Mouse (Mus musculus) MEL (cell line): ENCODE measurements around the gene Gm10447. TPM values are rescaled to one million over a fixed set of nuclear protein-coding genes. Genes with fewer than 3 reads are reported as not detected.

Experiments
- DNase-seq: peaks from one replicate; pipeline ENCODE4 v3.0.0; 2011; ENCODE audit warnings: low read depth, low spot score
- H3K27ac ChIP-seq: 2 replicates; pipeline ENCODE4 v1.5.1; 2012; ENCODE audit warnings: low read depth, mild to moderate bottlenecking, control low read depth, low read length, moderate library complexity; ENCODE audit not compliant: control insufficient read depth
- H3K27me3 ChIP-seq, 2 experiments: fragments of 150-350 bp in 1 of 2; sonication (generic) in 1 of 2; 2 replicates each; pipeline ENCODE4 v1.6.1; 2012; ENCODE audit warnings: low read length in 2 of 2, mild to moderate bottlenecking in 2 of 2, improper control_type of control experiment in 1 of 2, moderate library complexity in 1 of 2; ENCODE audit not compliant: insufficient read depth in 2 of 2, control insufficient read depth in 1 of 2
- H3K36me3 ChIP-seq, 2 experiments: 2 replicates each; pipeline ENCODE4 v1.6.1; 2012 to 2014; ENCODE audit warnings: low read length in 2 of 2, improper control_type of control experiment in 1 of 2, inconsistent platforms in 1 of 2, mild to moderate bottlenecking in 1 of 2; ENCODE audit not compliant: insufficient read depth in 2 of 2, control insufficient read depth in 1 of 2
- H3K4me1 ChIP-seq, 2 experiments: fragments of 150-350 bp in 1 of 2; sonication (generic) in 1 of 2; 2 replicates each; pipeline ENCODE4 v1.6.1; 2012; ENCODE audit warnings: low read length in 2 of 2, improper control_type of control experiment in 1 of 2, mild to moderate bottlenecking in 1 of 2; ENCODE audit not compliant: insufficient read depth in 2 of 2, control insufficient read depth in 1 of 2
- H3K4me3 ChIP-seq, 2 experiments: fragments of 150-350 bp in 1 of 2; sonication (generic) in 1 of 2; 2 replicates each; pipeline ENCODE4 v1.5.1; 2012; ENCODE audit warnings: low read depth in 2 of 2, low read length in 2 of 2, mild to moderate bottlenecking in 2 of 2, moderate library complexity in 2 of 2, control low read depth in 1 of 2, improper control_type of control experiment in 1 of 2; ENCODE audit not compliant: control insufficient read depth in 1 of 2, insufficient read depth in 1 of 2
- H3K79me2 ChIP-seq: 2 replicates; pipeline ENCODE4 v1.6.1; 2012; ENCODE audit warnings: mild to moderate bottlenecking, low read length, moderate library complexity; ENCODE audit not compliant: control insufficient read depth, poor library complexity, insufficient read depth
- H3K9ac ChIP-seq: 2 replicates; pipeline ENCODE4 v1.6.1; 2012; ENCODE audit warnings: low read depth, mild to moderate bottlenecking, control low read depth, low read length, moderate library complexity; ENCODE audit not compliant: control insufficient read depth, poor library complexity, severe bottlenecking
- H3K9me3 ChIP-seq: fragments of 150-350 bp; sonication (generic); replicated peaks from 2 replicates; pipeline ENCODE4 v1.6.1; 2012; ENCODE audit warnings: mild to moderate bottlenecking, low read length, improper control_type of control experiment, moderate library complexity; ENCODE audit not compliant: insufficient read depth
- CHD1 ChIP-seq: IDR thresholded peaks from 2 replicates; pipeline ENCODE4 v1.6.1; 2012; ENCODE audit warnings: low read depth, mild to moderate bottlenecking, inconsistent platforms, low read length, improper control_type of control experiment
- CHD2 ChIP-seq: IDR thresholded peaks from 2 replicates; pipeline ENCODE4 v1.6.1; 2011; ENCODE audit warnings: low read length, improper control_type of control experiment
- CTCF ChIP-seq, 3 experiments: IDR thresholded peaks in 2 of 3; conservative IDR thresholded peaks in 1 of 3; 2 replicates each; pipeline ENCODE4 v1.5.1; 2011 to 2012; ENCODE audit warnings: low read length in 3 of 3, low read depth in 2 of 3, mild to moderate bottlenecking in 2 of 3, improper control_type of control experiment in 1 of 3, inconsistent platforms in 1 of 3, mixed read lengths in 1 of 3, moderate library complexity in 1 of 3; ENCODE audit not compliant: control insufficient read depth in 1 of 3, insufficient read depth in 1 of 3, poor library complexity in 1 of 3, severe bottlenecking in 1 of 3
- E2F4 ChIP-seq: IDR thresholded peaks from 2 replicates; pipeline ENCODE4 v1.6.1; 2011; ENCODE audit warnings: low read depth, low read length, improper control_type of control experiment, borderline replicate concordance
- EP300 ChIP-seq, 2 experiments: IDR thresholded peaks; 2 replicates each; pipeline ENCODE4 v1.6.1; 2011; ENCODE audit warnings: improper control_type of control experiment in 2 of 2, low read length in 2 of 2, low read depth in 1 of 2, mild to moderate bottlenecking in 1 of 2
- GABPA ChIP-seq: IDR thresholded peaks from 2 replicates; pipeline ENCODE4 v1.6.1; 2012; ENCODE audit warnings: low read depth, mild to moderate bottlenecking, inconsistent platforms, low read length, improper control_type of control experiment, moderate library complexity
- GATA1 ChIP-seq: IDR thresholded peaks from 2 replicates; pipeline ENCODE4 v1.6.1; 2011; ENCODE audit warnings: low read depth, low read length, improper control_type of control experiment
- HCFC1 ChIP-seq: IDR thresholded peaks from 2 replicates; pipeline ENCODE4 v1.6.1; 2012; ENCODE audit warnings: low read depth, mild to moderate bottlenecking, inconsistent platforms, low read length, improper control_type of control experiment, moderate library complexity
- JUND ChIP-seq: IDR thresholded peaks from 2 replicates; pipeline ENCODE4 v1.6.1; 2011; ENCODE audit warnings: low read depth, mild to moderate bottlenecking, improper control_type of control experiment, low read length
- KAT2A ChIP-seq: conservative IDR thresholded peaks from 2 replicates; pipeline ENCODE4 v1.6.1; 2012; ENCODE audit warnings: low read depth, low read length, improper control_type of control experiment, inconsistent platforms
- MAX ChIP-seq: IDR thresholded peaks from 2 replicates; pipeline ENCODE4 v1.6.1; 2011; ENCODE audit warnings: low read length, improper control_type of control experiment
- MAZ ChIP-seq: IDR thresholded peaks from 2 replicates; pipeline ENCODE4 v1.6.1; 2012; ENCODE audit warnings: low read depth, mild to moderate bottlenecking, inconsistent platforms, low read length, improper control_type of control experiment
- MEF2A ChIP-seq: IDR thresholded peaks from 2 replicates; pipeline ENCODE4 v1.6.1; 2014; ENCODE audit warnings: low read depth, mild to moderate bottlenecking, inconsistent platforms, low read length, improper control_type of control experiment; ENCODE audit not compliant: poor library complexity, insufficient replicate concordance, severe bottlenecking; ENCODE audit errors: extremely low read depth
- MXI1 ChIP-seq: IDR thresholded peaks from 2 replicates; pipeline ENCODE4 v1.6.1; 2011; ENCODE audit warnings: mild to moderate bottlenecking, low read depth, low read length, improper control_type of control experiment
- MYB ChIP-seq: IDR thresholded peaks from 2 replicates; pipeline ENCODE4 v1.6.1; 2011; ENCODE audit warnings: mild to moderate bottlenecking, low read depth, low read length, improper control_type of control experiment
- MYC ChIP-seq: IDR thresholded peaks from 2 replicates; pipeline ENCODE4 v1.6.1; 2011; ENCODE audit warnings: low read depth, mild to moderate bottlenecking, low read length, improper control_type of control experiment, moderate library complexity
- NELFE ChIP-seq: IDR thresholded peaks from 2 replicates; pipeline ENCODE4 v1.6.1; 2011; ENCODE audit warnings: low read depth, low read length, improper control_type of control experiment
- NRF1 ChIP-seq: IDR thresholded peaks from 2 replicates; pipeline ENCODE4 v1.6.1; 2014; ENCODE audit warnings: low read depth, mild to moderate bottlenecking, inconsistent platforms, low read length, improper control_type of control experiment, moderate library complexity; ENCODE audit not compliant: poor library complexity, insufficient read depth, severe bottlenecking
- POLR2AphosphoS2 ChIP-seq: IDR thresholded peaks from 2 replicates; pipeline ENCODE4 v1.6.1; 2011; ENCODE audit warnings: low read length, improper control_type of control experiment
- POLR2AphosphoS5 ChIP-seq: IDR thresholded peaks from 2 replicates; pipeline ENCODE4 v1.6.1; 2012; ENCODE audit warnings: low read depth, borderline replicate concordance, mild to moderate bottlenecking, inconsistent platforms, low read length, moderate library complexity, mixed read lengths
- RAD21 ChIP-seq: IDR thresholded peaks from 2 replicates; pipeline ENCODE4 v1.6.1; 2011; ENCODE audit warnings: mild to moderate bottlenecking, low read depth, low read length, improper control_type of control experiment
- SIN3A ChIP-seq: IDR thresholded peaks from 2 replicates; pipeline ENCODE4 v1.6.1; 2012; ENCODE audit warnings: low read length, improper control_type of control experiment, inconsistent platforms
- SMC3 ChIP-seq: IDR thresholded peaks from 2 replicates; pipeline ENCODE4 v1.6.1; 2011; ENCODE audit warnings: low read depth, low read length, improper control_type of control experiment
- TAL1 ChIP-seq: IDR thresholded peaks from 2 replicates; pipeline ENCODE4 v1.6.1; 2012; ENCODE audit warnings: mild to moderate bottlenecking, inconsistent platforms, low read length, moderate library complexity, mixed read lengths
- TCF12 ChIP-seq: IDR thresholded peaks from 2 replicates; pipeline ENCODE4 v1.6.1; 2014; ENCODE audit warnings: low read depth, mild to moderate bottlenecking, inconsistent platforms, low read length, improper control_type of control experiment, moderate library complexity
- USF1 ChIP-seq: IDR thresholded peaks from 2 replicates; pipeline ENCODE4 v1.6.1; 2014; ENCODE audit warnings: low read depth, mild to moderate bottlenecking, inconsistent platforms, low read length, improper control_type of control experiment, moderate library complexity
- USF2 ChIP-seq, 2 experiments: IDR thresholded peaks; 2 replicates each; pipeline ENCODE4 v1.6.1; 2011 to 2012; ENCODE audit warnings: improper control_type of control experiment in 2 of 2, low read length in 2 of 2, borderline replicate concordance in 1 of 2, inconsistent platforms in 1 of 2, low read depth in 1 of 2, mild to moderate bottlenecking in 1 of 2; ENCODE audit not compliant: insufficient read depth in 1 of 2
- ZC3H11A ChIP-seq: IDR thresholded peaks from 2 replicates; pipeline ENCODE4 v1.6.1; 2012; ENCODE audit warnings: low read depth, mild to moderate bottlenecking, inconsistent platforms, low read length, improper control_type of control experiment
- ZNF384 ChIP-seq: IDR thresholded peaks from 2 replicates; pipeline ENCODE4 v1.6.1; 2012; ENCODE audit warnings: low read depth, mild to moderate bottlenecking, inconsistent platforms, low read length, improper control_type of control experiment
- polyA plus RNA-seq, 2 experiments: library from polyadenylated mRNA; stranded (reverse) in 1 of 2; unstranded in 1 of 2; fragments of >175 nt in 1 of 2; fragments of >200 nt in 1 of 2; gene quantifications; 2 replicates each; pipeline versions ENCODE4 v1.2.1 to v1.2.4; 2012; ENCODE audit warnings: low replicate concordance in 2 of 2, low read depth in 1 of 2; ENCODE audit not compliant: insufficient read length in 2 of 2, insufficient read depth in 1 of 2, missing spikeins in 1 of 2
- total RNA-seq: library from RNA; depleted of rRNA; stranded (reverse); fragments of 300-350 nt; gene quantifications from 2 replicates; pipeline ENCODE4 v1.2.3, GENCODE M21; 2012

The Gm10447 gene
- total and polyA plus RNA-seq, 3 experiments: not detected

DNA sequence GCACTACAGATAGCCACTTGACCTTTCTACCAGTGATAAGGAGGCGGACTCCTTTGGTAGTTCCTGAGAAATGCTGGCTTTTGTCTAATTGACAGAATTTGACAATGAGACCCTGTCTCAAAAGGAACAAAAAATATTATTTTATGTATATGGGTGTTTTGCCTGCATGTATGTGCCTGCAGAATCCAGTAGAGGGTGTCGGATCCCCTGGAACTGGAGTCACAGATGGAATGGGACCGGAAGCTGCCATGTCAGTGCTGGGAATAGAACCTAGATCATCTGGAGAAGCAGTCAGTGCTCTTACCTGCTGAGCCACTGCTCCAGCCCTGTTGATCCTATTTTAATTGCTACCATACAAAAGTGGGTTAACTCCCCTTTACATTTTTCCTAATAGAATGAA lies 15.8 kb upstream of the Gm10447 start:
- peak; percentile 71 for TF ChIP-seq ZC3H11A
- no peak for TF ChIP-seq USF2 (IDR thresholded peaks at IDR 0.05; ENCODE audit: borderline replicate concordance in 1 of 2, insufficient read depth in 1 of 2, low read depth in 1 of 2, low read length in 2 of 2)
- TF ChIP-seq SMC3: peak; percentile 66
- TF ChIP-seq JUND: no peak
- no peak for TF ChIP-seq E2F4
- TF ChIP-seq POLR2AphosphoS5: no peak
- TF ChIP-seq MYB: no peak
- no peak for TF ChIP-seq MEF2A
- TF ChIP-seq RAD21: peak; percentile 63
- no peak for TF ChIP-seq USF1
- peak; percentile 42 to 65 (median 52) for TF ChIP-seq CTCF (IDR thresholded peaks at IDR 0.05 in 2 of 3, conservative IDR thresholded peaks at IDR 0.05 in 1 of 3; ENCODE audit: control insufficient read depth in 1 of 3, insufficient read depth in 1 of 3, low read depth in 2 of 3, low read length in 3 of 3, poor library complexity in 1 of 3, severe bottlenecking in 1 of 3)
- TF ChIP-seq MAX: no peak
- no peak for TF ChIP-seq NELFE
- no peak for TF ChIP-seq CHD2
- TF ChIP-seq NRF1: no peak
- Histone ChIP-seq H3K4me3 (no peak overlapping the region), H3K27ac (no peak overlapping the region), H3K79me2 (no peaks in the 10 kb centered on the region), H3K9me3 (no peaks in the 10 kb centered on the region), H3K4me1 (peaks cover 2 to 11% of the 10 kb centered on the region in 2 experiments; a peak in 3 of 4 replicates), H3K36me3 (peaks cover 0 to 8% of the 10 kb centered on the region in 2 experiments; a peak in 1 of 4 replicates), H3K27me3 (peaks cover 4 to 5% of the 10 kb centered on the region in 2 experiments), H3K9ac (no peak overlapping the region)
- DNase-seq: peak; percentile 48

DNA sequence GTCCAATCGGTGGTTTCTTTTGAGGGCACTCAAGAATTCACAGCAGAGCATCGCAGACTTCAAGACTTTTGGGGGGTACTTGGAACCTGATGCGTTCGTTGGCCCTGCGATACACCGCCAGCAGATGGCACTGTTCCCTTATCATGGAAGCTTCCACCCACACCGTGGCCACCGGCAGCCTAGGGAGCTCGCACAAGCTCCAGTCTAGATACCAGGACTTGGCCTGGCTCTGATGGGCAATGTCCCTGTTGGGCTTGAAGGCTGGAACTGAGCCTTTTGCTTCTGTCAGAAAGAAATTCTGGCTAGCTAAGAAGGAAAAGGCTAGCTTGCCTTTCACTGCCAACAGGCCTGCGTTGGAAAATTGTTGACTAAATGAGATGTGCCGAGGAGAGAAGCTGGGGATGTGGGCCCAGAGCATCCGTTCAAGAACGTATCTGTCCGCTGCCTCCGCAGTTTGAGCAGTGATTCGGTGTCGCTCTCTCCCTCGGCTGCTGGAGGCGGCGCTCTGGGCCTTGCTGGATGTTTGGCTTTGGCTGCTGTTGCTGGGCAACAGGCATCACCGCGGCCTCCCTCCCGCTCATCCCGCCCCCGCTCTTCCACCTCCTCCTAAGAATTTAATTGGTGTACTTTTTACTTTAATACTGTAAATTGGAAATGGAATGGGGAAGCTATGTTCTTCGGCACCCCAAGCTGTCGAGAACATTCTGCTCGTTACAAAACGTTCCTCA lies 13.2 kb upstream of the Gm10447 start, which contains the start of gene Gm9837:
Gm9837 (minus strand) TSS at position 512 of the 728 bp plus-strand sequence.
- Histone ChIP-seq H3K9me3 (no peaks in the 10 kb centered on the region), H3K4me3 (peak within 1 kb of the TSS; percentile 36 to 42; a peak in 3 of 4 replicates), H3K36me3 (peaks cover 0 to 8% of the 10 kb centered on the region in 2 experiments; a peak in 1 of 4 replicates), H3K27ac (no peak within 1 kb of the TSS), H3K9ac (0 out of 2 replicates have a peak within 1 kb of the TSS, but pooled peaks have one; percentile 18), H3K4me1 (peaks cover 2 to 11% of the 10 kb centered on the region in 2 experiments; a peak in 3 of 4 replicates), H3K27me3 (peaks cover 0 to 2% of the 10 kb centered on the region in 2 experiments; a peak in 2 of 4 replicates), H3K79me2 (no peaks in the 10 kb centered on the region)
- DNase-seq: peak; percentile 95
- TF ChIP-seq EP300 (IDR thresholded peaks at IDR 0.05; ENCODE audit: low read depth in 1 of 2, low read length in 2 of 2) (peak in 1 of 2 experiments; percentile 28; a peak in 1 of 4 replicates), MAZ (0 out of 2 replicates have a peak, but pooled peaks have one; percentile 52), ZNF384 (peak; percentile 29; the same call in 1 of the 2 replicates), HCFC1 (no peak), MYB (no peak), KAT2A (no peak), CHD1 (no peak), MXI1 (peak; percentile 63), SMC3 (peak; percentile 99), SIN3A (peak; percentile 72), NRF1 (no peak), ZC3H11A (peak; percentile 99), TCF12 (no peak), JUND (no peak), TAL1 (no peak), GATA1 (peak; percentile 53; the same call in 1 of the 2 replicates), GABPA (no peak), MYC (0 out of 2 replicates have a peak, but pooled peaks have one; percentile 40), POLR2AphosphoS5 (no peak), CTCF (IDR thresholded peaks at IDR 0.05 in 2 of 3, conservative IDR thresholded peaks at IDR 0.05 in 1 of 3; ENCODE audit: control insufficient read depth in 1 of 3, insufficient read depth in 1 of 3, low read depth in 2 of 3, low read length in 3 of 3, poor library complexity in 1 of 3, severe bottlenecking in 1 of 3) (peak; percentile 92 to 99 (median 99)), POLR2AphosphoS2 (no peak)
